Mouse (Mus musculus) neural tube, embryonic 11.5 days (tissue): ENCODE measurements around the gene Fabp1. TPM values are rescaled to one million over a fixed set of nuclear protein-coding genes. Genes with fewer than 3 reads are reported as not detected.

Experiments used
- ATAC-seq: fragments of 200-750 bp; cut with Nextera tagmentation; 2 replicates; pipeline ENCODE4 v1.8.0; 2017; ENCODE audit warnings: moderate number of reproducible peaks, mild to moderate bottlenecking, moderate TSS enrichment, moderate library complexity; ENCODE audit not compliant: insufficient read depth, low FRiP score, low TSS enrichment
- DNase-seq: peaks from one replicate; pipeline ENCODE4 v3.0.0-alpha.2; 2015; ENCODE audit warnings: low spot score
- H3K27ac ChIP-seq: fragments of 300-500 bp; sonication (generic); 2 replicates; pipeline ENCODE4 v1.5.1; 2014; ENCODE audit warnings: low read depth, mild to moderate bottlenecking, low read length
- H3K27me3 ChIP-seq: fragments of 300-500 bp; sonication (generic); 2 replicates; pipeline ENCODE4 v1.6.1; 2014; ENCODE audit warnings: mild to moderate bottlenecking, low read length, mixed read lengths; ENCODE audit not compliant: control insufficient read depth, insufficient read depth
- H3K36me3 ChIP-seq: fragments of 300-500 bp; sonication (generic); 2 replicates; pipeline ENCODE4 v1.6.1; 2014; ENCODE audit warnings: mild to moderate bottlenecking, low read length, moderate library complexity, mixed read lengths; ENCODE audit not compliant: control insufficient read depth, insufficient read depth
- H3K4me1 ChIP-seq: fragments of 300-500 bp; sonication (generic); 2 replicates; pipeline ENCODE4 v1.6.1; 2014; ENCODE audit warnings: low read length, mixed read lengths; ENCODE audit not compliant: control insufficient read depth, insufficient read depth
- H3K4me2 ChIP-seq: fragments of 300-500 bp; sonication (generic); 2 replicates; pipeline ENCODE4 v1.6.1; 2014; ENCODE audit warnings: low read depth, mild to moderate bottlenecking, moderate library complexity
- H3K4me3 ChIP-seq: fragments of 300-500 bp; sonication (generic); 2 replicates; pipeline ENCODE4 v1.5.1; 2014; ENCODE audit warnings: low read depth, low read length
- H3K9ac ChIP-seq: fragments of 300-500 bp; sonication (generic); 2 replicates; pipeline ENCODE4 v1.6.1; 2014; ENCODE audit warnings: mild to moderate bottlenecking, low read length
- H3K9me3 ChIP-seq: fragments of 300-500 bp; sonication (generic); 2 replicates; pipeline ENCODE4 v1.6.1; 2016; ENCODE audit warnings: low read length; ENCODE audit not compliant: control insufficient read depth
- WGBS: fragments of 180-500 bp; shearing (Covaris S2); extraction: QIAGEN DNeasy Blood & Tissue Kit; methylation state at CpG from one replicate; pipeline ENCODE4 v1.1.7; 2014; 5-methylcytosine and 5-hydroxymethylcytosine counted together
- polyA plus RNA-seq: library from polyadenylated mRNA; unstranded; fragments of >200 nt; fragmentation: Nextera tagmentation; extraction: Ambion mirVana; gene quantifications from 2 replicates; pipeline ENCODE4 v1.2.1, GENCODE M21; 2014

Fabp1 gene
- polyA plus RNA-seq, 1 experiment from 2014 or later, result not detected

DNA sequence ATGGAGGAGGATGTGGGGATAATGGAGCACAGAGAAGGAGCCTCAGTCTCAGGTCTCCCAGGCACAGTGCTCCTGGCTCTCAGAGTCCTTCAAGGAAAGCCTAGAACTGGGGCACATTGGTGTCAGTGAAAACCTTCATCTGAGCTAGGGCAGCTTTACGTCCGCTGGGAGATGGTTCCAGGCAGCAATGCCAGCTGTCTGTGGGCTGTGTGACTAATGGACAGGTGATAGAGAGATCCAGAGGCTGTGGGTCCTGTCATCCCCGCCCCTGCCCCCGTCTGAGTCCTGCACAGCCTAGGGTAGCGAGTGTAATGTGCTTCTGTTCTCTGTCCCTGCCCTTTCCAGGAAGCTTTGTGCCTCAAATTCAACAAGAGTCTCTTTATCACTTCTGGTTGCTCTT lies 2.3 kb downstream of the Fabp1 start:
- Histone ChIP-seq H3K4me3 (no peak overlapping the region), H3K4me2 (no peak overlapping the region), H3K4me1 (no peaks in the 10 kb centered on the region), H3K9me3 (no peaks in the 10 kb centered on the region), H3K9ac (no peak overlapping the region), H3K27ac (no peak overlapping the region), H3K27me3 (no peaks in the 10 kb centered on the region), H3K36me3 (no peaks in the 10 kb centered on the region)
- no peak for ATAC-seq
- DNase-seq, result no peak
- 66% methylated on average over 5 of the region's 5 CpGs for WGBS

DNA sequence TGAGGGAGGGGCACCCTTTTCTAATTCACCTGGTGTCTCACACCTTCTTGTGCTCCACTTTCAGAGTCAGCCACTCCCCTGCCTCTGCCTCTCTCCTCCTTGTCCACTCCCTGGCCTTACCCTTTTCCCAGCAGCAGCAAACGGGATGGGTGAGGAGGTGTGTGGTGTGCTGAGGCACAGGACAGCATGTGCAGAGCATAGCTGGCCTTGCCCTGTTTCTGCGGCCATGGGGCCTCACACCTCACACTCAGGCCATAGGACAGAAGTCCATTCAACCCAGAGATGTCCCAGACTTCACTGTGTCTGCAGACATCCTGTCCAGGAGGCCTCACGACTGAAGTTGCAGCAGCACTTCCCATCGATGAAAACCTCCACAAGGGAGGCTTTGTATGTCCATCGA lies 4.0 kb downstream of the Fabp1 start:
- no peaks in the 10 kb centered on the region for H3K36me3 ChIP-seq
- no peak overlapping the region for H3K4me2 ChIP-seq
- H3K27ac ChIP-seq, result no peak overlapping the region
- 87% methylated on average over 5 of the region's 5 CpGs for WGBS
- H3K4me3 ChIP-seq, result no peak overlapping the region
- no peak overlapping the region for H3K9ac ChIP-seq
- H3K9me3 ChIP-seq, result no peaks in the 10 kb centered on the region
- DNase-seq, result no peak
- ATAC-seq, result no peak
- H3K4me1 ChIP-seq, result no peaks in the 10 kb centered on the region
- no peaks in the 10 kb centered on the region for H3K27me3 ChIP-seq

DNA sequence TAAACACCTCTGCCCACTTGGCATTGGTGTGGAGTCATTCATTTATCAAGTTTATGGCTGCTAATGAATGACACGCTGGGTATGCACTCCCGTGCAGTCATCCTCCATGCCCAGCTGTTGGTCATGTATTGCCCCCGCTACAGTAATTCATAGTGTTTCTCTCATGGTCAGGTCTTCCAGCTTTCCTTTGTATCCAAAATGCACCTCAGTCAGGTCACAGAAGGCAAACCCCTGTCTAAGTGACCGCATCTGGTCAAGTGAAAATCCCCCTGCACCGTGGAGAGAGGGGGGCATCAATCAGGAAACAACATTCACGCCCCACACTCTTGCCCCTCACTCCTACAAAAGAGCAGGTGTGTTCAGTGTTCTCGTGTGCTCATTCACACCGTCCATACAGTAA lies 4.5 kb downstream of the Fabp1 start:
- Histone ChIP-seq H3K36me3 (no peaks in the 10 kb centered on the region), H3K27me3 (no peaks in the 10 kb centered on the region), H3K4me1 (no peaks in the 10 kb centered on the region), H3K9ac (no peak overlapping the region), H3K27ac (no peak overlapping the region), H3K4me2 (no peak overlapping the region), H3K9me3 (no peaks in the 10 kb centered on the region), H3K4me3 (no peak overlapping the region)
- ATAC-seq (no peak), DNase-seq (no peak)
- 86% methylated on average over 8 of the region's 8 CpGs for WGBS

DNA sequence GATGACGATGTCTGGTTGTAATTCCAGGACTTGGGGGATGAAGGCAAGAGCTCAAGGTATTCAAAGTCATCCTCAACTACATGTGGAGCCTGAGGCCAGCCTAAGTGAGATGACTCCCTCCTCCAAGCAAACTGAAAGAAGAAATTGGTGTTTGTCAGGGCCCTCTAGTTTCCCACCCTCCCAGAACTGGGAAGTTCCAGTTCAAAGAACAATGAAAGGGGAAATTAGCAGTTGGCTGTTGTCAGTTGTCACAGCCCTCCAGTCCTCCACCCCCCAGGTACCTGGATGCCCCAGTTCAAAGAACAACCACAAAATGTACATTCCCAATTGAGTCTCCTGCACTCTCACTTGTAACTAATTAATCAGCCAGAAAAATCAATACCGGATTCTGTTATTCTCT lies 9.1 kb downstream of the Fabp1 start:
- DNase-seq, result no peak
- WGBS, result 79% methylated on average over 2 of the region's 2 CpGs
- no peaks in the 10 kb centered on the region for H3K9me3 ChIP-seq
- H3K9ac ChIP-seq, result no peak overlapping the region
- no peak overlapping the region for H3K4me3 ChIP-seq
- no peak for ATAC-seq
- H3K27ac ChIP-seq, result no peak overlapping the region
- no peak overlapping the region for H3K4me2 ChIP-seq
- no peaks in the 10 kb centered on the region for H3K36me3 ChIP-seq
- no peaks in the 10 kb centered on the region for H3K27me3 ChIP-seq
- no peaks in the 10 kb centered on the region for H3K4me1 ChIP-seq

DNA sequence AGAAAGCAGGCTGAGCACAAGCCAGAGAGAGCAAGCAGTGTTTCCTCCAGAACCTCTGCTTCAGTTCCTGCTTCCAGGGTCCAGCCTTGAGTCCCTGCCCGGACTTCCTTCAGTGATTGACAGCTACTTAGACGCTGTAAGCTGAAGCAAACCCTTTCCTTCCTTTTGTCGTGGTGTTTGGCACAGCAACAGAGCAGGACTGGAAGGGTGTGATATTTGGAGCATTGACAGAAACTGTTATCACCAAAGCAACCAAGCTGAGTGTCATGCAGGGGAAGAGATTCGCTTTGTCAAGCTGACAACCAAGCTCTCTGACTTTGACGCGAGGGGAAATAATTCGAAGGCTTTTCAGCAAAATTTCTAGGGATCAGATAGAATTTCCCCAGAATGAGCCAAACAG lies 12.3 kb downstream of the Fabp1 start:
- Histone ChIP-seq H3K27ac (no peak overlapping the region), H3K9ac (no peak overlapping the region), H3K4me2 (no peak overlapping the region), H3K4me1 (no peaks in the 10 kb centered on the region), H3K27me3 (no peaks in the 10 kb centered on the region), H3K4me3 (no peak overlapping the region), H3K9me3 (no peaks in the 10 kb centered on the region), H3K36me3 (no peaks in the 10 kb centered on the region)
- WGBS, result 75% methylated on average over 7 of the region's 7 CpGs
- DNase-seq (no peak), ATAC-seq (no peak)

DNA sequence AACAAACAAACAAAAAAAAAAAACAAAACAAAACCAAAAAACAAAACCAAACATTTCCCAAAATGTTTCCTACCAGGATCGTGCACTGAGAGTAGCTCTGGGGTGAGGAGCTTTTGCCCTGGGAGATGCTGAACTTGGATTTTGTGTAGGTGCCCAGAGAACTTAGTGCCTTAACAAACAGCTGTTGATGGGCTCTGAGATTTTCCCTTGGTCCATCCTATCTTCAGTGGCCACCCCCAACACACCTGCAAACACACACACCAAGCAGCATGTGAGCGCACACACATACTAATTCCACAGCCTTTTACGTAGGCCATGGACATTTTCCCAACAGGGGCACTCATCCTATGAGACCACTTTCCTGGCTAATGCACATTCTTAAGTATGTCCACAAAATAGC lies 12.8 kb downstream of the Fabp1 start:
- 96% methylated on average over 3 of the region's 3 CpGs for WGBS
- Histone ChIP-seq H3K27me3 (no peaks in the 10 kb centered on the region), H3K9me3 (no peaks in the 10 kb centered on the region)

DNA sequence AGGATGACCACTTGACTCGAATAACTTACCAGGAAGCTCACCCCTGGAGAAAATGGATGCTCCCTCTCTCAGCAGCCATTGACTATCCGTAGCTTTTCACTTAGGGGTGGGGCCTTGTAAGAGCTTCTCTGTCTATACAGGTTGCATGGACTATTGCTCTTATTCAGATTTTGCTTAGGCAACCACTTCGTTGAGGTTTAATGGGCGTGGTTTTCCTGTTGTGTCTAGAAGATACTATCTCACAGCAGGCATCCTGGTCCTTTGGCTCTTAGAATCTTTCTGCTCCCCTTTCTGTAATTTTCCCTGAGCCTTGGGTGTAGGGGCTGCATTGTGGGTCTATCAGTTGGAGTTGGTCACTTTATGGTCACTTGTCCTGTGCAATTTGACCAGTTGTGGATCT lies 21.9 kb downstream of the Fabp1 start:
- no peak overlapping the region for H3K9ac ChIP-seq
- no peak overlapping the region for H3K4me3 ChIP-seq
- no peak for ATAC-seq
- H3K27me3 ChIP-seq, result no peaks in the 10 kb centered on the region
- DNase-seq, result no peak
- H3K9me3 ChIP-seq, result no peaks in the 10 kb centered on the region
- H3K4me1 ChIP-seq, result no peaks in the 10 kb centered on the region
- no peak overlapping the region for H3K27ac ChIP-seq
- H3K4me2 ChIP-seq, result no peak overlapping the region
- H3K36me3 ChIP-seq, result no peaks in the 10 kb centered on the region
- 93% methylated on average over 4 of the region's 4 CpGs for WGBS

More for the DNA sequence above, 12.8 kb downstream of the Fabp1 start:
- H3K27ac ChIP-seq, result no peak overlapping the region
- no peaks in the 10 kb centered on the region for H3K4me1 ChIP-seq
- DNase-seq (no peak), ATAC-seq (no peak)
- H3K9ac ChIP-seq, result no peak overlapping the region
- no peak overlapping the region for H3K4me2 ChIP-seq
- H3K4me3 ChIP-seq, result no peak overlapping the region
- no peaks in the 10 kb centered on the region for H3K36me3 ChIP-seq

DNA sequence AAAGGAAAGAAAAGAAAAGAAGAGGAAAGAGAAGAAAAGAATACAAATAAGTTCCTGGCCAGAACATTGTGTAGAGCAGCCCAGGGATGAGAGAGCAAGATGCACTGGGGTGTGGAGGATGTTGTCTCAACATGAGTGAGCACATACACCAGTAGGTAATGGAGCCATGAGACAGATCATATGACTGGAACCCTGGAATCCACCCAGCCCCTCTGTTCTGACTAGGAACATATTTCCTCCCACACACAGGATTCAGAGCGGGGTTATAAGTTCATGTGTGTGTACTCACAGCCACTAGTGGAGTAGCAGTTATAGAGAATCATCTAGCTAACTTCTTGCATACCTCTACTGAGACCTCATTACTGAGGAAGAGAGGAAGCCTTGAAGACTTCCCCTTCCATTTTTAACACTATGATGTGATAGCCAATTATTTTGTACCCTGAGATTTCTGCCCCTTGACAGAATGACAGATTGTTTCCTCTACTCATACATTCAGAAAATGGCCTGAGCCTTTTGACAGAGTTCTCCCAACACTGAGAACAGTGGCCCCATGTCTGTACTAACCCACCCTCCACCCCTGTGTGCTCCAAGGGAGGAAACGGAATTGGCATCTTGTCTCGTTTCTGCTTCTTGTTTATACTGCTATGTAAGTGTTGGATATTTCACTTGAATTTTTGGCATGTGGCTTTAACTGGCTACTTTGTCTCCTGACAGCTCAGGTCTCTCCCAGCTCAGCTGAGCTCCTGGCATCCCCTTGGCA lies 24.7 kb downstream of the Fabp1 start:
- no peak for ATAC-seq
- Histone ChIP-seq H3K27ac (no peak overlapping the region), H3K9me3 (no peaks in the 10 kb centered on the region), H3K4me2 (no peak overlapping the region), H3K36me3 (no peaks in the 10 kb centered on the region), H3K9ac (no peak overlapping the region), H3K27me3 (no peaks in the 10 kb centered on the region), H3K4me1 (peaks cover 2% of the 10 kb centered on the region; the same call in 1 of the 2 replicates), H3K4me3 (no peak overlapping the region)
- DNase-seq, result no peak
- 87% methylated on average over 3 of the region's 3 CpGs for WGBS

DNA sequence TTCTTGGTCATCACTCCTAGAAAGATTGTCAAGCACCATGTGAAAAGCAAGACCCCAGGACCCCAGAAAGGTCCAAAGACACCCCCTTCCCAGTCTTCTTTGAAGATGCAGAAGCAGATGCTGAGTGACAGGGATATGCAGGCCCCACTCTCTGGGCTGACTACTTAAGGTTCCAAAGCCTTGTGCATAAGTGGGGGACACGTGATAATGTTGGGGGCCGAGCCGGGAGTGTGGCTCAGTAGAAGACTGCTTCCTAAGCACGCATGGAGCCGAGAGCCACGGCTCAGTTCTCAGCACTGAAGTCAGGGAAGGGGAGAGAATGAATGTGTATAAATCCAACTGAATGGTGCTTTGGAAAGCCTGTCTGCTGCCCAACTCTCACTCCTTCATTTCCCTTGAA lies 26.9 kb downstream of the Fabp1 start:
- DNase-seq, result no peak
- Histone ChIP-seq H3K4me3 (no peak overlapping the region), H3K27ac (no peak overlapping the region), H3K9me3 (no peaks in the 10 kb centered on the region), H3K4me1 (peaks cover 2% of the 10 kb centered on the region; the same call in 1 of the 2 replicates), H3K36me3 (no peaks in the 10 kb centered on the region), H3K9ac (no peak overlapping the region), H3K4me2 (no peak overlapping the region), H3K27me3 (no peaks in the 10 kb centered on the region)
- 49% methylated on average over 6 of the region's 6 CpGs for WGBS
- ATAC-seq, result no peak
